Mouse (Mus musculus) embryonic facial prominence, embryonic 12.5 days (tissue): ENCODE results near the gene Rabep2. TPM values are rescaled to one million over a fixed set of nuclear protein-coding genes. Genes with fewer than 3 reads are reported as not detected.

Experiments
- ATAC-seq: fragments of 200-750 bp; cut with Nextera tagmentation; 2 replicates; pipeline ENCODE4 v1.8.0; 2017; ENCODE audit not compliant: insufficient number of reproducible peaks, insufficient read depth, low FRiP score, low TSS enrichment
- H3K27ac ChIP-seq: fragments of 300-500 bp; sonication (generic); 2 replicates; pipeline ENCODE4 v1.5.1; 2016; ENCODE audit warnings: mild to moderate bottlenecking
- H3K27me3 ChIP-seq: fragments of 300-500 bp; sonication (generic); 2 replicates; pipeline ENCODE4 v1.6.1; 2016; ENCODE audit warnings: mild to moderate bottlenecking, moderate library complexity
- H3K36me3 ChIP-seq: fragments of 300-500 bp; sonication (generic); 2 replicates; pipeline ENCODE4 v1.6.1; 2016; ENCODE audit warnings: mild to moderate bottlenecking
- H3K4me1 ChIP-seq: fragments of 300-500 bp; sonication (generic); 2 replicates; pipeline ENCODE4 v1.6.1; 2016
- H3K4me2 ChIP-seq: fragments of 300-500 bp; sonication (generic); replicated peaks from 2 replicates; pipeline ENCODE4 v1.6.1; 2016; ENCODE audit warnings: mild to moderate bottlenecking, moderate library complexity
- H3K4me3 ChIP-seq: fragments of 300-500 bp; sonication (generic); 2 replicates; pipeline ENCODE4 v1.5.1; 2016; ENCODE audit warnings: mild to moderate bottlenecking
- H3K9ac ChIP-seq: fragments of 300-500 bp; sonication (generic); 2 replicates; pipeline ENCODE4 v1.6.1; 2016; ENCODE audit warnings: mild to moderate bottlenecking, moderate library complexity
- H3K9me3 ChIP-seq: fragments of 300-500 bp; sonication (generic); 2 replicates; pipeline ENCODE4 v1.6.1; 2016; ENCODE audit warnings: mild to moderate bottlenecking, moderate library complexity
- WGBS: fragments of 180-500 bp; shearing (Covaris S2); methylation state at CpG from one replicate; pipeline ENCODE4 v1.1.7; 2016; 5-methylcytosine and 5-hydroxymethylcytosine counted together
- polyA plus RNA-seq: library from polyadenylated mRNA; unstranded; fragments of >200 nt; fragmentation: Nextera tagmentation; extraction: Ambion mirVana; gene quantifications from 2 replicates; pipeline ENCODE4 v1.2.1, GENCODE M21; 2016

Gene Rabep2
- polyA plus RNA-seq, 1 experiment from 2014 or later: 35.3 TPM

DNA sequence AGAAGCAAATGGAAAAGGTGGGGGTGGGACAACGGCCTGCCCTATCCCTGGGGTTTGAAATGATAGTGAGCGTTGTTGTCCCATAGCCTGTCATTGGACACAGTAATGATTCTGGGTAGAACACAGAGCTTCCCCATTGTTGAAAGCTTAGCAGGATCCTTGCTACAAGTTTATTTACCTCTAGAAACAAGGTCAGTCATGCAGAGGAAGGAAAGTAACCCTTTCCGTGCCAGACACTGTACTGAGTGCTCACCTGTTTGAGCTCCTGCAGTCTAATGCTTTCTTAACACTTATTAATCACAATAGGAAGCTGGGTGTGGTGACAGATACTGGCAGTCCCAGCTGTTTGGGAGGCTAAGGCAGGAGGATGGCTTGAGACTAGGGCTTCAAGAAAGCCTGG lies 7.2 kb downstream of the Rabep2 start:
- no peak overlapping the region for H3K4me3 ChIP-seq
- no peak overlapping the region for H3K9ac ChIP-seq
- H3K27ac ChIP-seq: no peak overlapping the region
- 77% methylated on average over 3 of the region's 3 CpGs for WGBS
- no peak for ATAC-seq
- peaks cover 25% of the 10 kb centered on the region for H3K36me3 ChIP-seq
- no peaks in the 10 kb centered on the region for H3K9me3 ChIP-seq
- no peak overlapping the region for H3K4me2 ChIP-seq
- H3K27me3 ChIP-seq: no peaks in the 10 kb centered on the region
- no peaks in the 10 kb centered on the region for H3K4me1 ChIP-seq

DNA sequence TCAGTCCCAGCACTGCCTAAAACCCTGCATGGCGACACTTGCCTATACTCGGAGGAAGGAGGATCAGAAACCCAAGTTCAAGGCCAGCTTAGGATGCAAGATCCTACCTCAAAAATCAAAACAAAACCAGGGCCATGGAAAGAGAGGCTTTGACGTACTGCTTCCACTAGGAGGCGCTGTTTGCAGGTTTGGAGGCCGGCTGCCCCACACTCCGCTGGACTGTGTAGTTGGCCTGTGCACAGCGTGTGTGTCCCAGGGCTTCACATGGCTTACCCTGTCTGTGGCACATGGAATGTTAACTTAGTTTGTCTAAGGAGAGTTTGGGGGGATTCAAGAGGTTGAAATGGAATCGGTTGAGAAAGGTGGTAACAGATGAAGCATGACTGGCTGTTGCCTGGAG lies 8.3 kb downstream of the Rabep2 start:
- no peak for ATAC-seq
- no peak overlapping the region for H3K27ac ChIP-seq
- peaks cover 32% of the 10 kb centered on the region for H3K36me3 ChIP-seq
- H3K27me3 ChIP-seq: no peaks in the 10 kb centered on the region
- 21% methylated on average over 8 of the region's 8 CpGs for WGBS
- no peaks in the 10 kb centered on the region for H3K9me3 ChIP-seq
- H3K4me1 ChIP-seq: no peaks in the 10 kb centered on the region
- H3K4me2 ChIP-seq: no peak overlapping the region
- H3K4me3 ChIP-seq: no peak overlapping the region
- H3K9ac ChIP-seq: no peak overlapping the region

DNA sequence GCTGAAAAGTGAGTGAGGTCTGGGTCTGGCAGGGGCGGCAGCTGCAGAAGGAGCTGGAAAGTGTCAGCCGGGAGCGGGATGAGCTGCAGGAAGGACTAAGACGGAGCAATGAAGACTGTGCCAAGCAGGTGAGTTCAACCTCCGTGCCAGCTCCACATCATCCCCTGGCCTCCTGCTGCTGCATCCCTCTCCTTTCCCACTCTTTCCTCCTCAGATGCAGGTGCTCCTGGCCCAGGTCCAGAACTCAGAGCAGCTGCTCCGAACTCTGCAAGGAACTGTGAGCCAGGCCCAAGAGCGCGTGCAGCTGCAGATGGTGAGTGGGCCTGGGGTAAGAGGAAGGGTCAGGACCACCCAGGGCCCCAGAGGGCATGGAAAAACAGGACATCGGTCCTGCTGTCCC lies 11.6 kb downstream of the Rabep2 start:
- no peaks in the 10 kb centered on the region for H3K4me1 ChIP-seq
- no peak overlapping the region for H3K27ac ChIP-seq
- H3K9ac ChIP-seq: no peak overlapping the region
- no peaks in the 10 kb centered on the region for H3K27me3 ChIP-seq
- H3K9me3 ChIP-seq: no peaks in the 10 kb centered on the region
- WGBS: 81% methylated on average over 9 of the region's 9 CpGs
- peaks cover 47% of the 10 kb centered on the region for H3K36me3 ChIP-seq
- ATAC-seq: no peak
- no peak overlapping the region for H3K4me3 ChIP-seq
- no peak overlapping the region for H3K4me2 ChIP-seq

DNA sequence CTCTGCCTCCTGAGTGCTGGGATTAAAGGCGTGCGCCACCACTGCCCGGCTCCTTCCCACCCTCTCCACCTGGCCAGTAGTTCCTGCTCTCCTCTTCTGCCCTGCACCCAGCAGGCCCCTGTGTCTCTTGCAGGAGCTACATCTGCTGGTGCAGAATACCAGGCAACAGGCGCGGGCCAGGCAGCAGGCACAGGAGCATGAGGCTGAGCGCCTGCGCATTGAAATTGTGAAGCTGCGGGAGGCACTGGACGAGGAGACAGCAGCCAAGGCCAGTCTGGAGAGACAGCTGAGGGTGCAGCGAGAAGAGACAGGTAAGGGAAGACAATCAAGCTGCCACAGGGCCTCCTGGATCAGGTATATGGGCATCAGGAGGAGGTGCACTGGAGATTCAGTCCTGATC lies 15.4 kb downstream of the Rabep2 start:
- H3K4me3 ChIP-seq: no peak overlapping the region
- no peaks in the 10 kb centered on the region for H3K27me3 ChIP-seq
- no peak overlapping the region for H3K4me2 ChIP-seq
- H3K4me1 ChIP-seq: no peaks in the 10 kb centered on the region
- no peaks in the 10 kb centered on the region for H3K9me3 ChIP-seq
- 93% methylated on average over 10 of the region's 10 CpGs for WGBS
- H3K9ac ChIP-seq: no peak overlapping the region
- ATAC-seq: no peak
- H3K36me3 ChIP-seq: peaks cover 63% of the 10 kb centered on the region
- H3K27ac ChIP-seq: no peak overlapping the region

DNA sequence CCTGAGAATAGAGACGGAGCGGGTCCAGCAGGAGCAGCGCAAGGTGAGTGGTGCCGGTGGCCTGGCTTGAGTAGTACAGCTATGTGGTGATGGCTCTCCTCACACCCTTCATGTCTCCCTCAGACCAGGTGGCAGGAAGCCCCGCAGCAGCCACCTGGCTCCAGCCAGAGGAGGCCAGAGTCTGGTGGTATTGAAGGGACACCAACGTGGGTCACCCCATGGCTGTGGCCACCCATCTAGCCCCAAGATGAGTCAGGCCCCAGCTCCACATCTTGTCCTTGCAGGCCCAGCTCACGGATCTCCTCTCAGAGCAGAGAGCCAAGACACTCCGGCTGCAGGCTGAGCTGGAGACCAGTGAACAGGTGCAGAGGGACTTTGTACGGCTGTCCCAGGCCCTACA lies 16.0 kb downstream of the Rabep2 start:
- H3K27me3 ChIP-seq: no peaks in the 10 kb centered on the region
- no peak overlapping the region for H3K9ac ChIP-seq
- peak; percentile 24; the same call in 1 of the 2 replicates for ATAC-seq
- no peak overlapping the region for H3K4me3 ChIP-seq
- WGBS: 90% methylated on average over 9 of the region's 9 CpGs
- H3K4me2 ChIP-seq: no peak overlapping the region
- no peak overlapping the region for H3K27ac ChIP-seq
- H3K9me3 ChIP-seq: no peaks in the 10 kb centered on the region
- peaks cover 63% of the 10 kb centered on the region for H3K36me3 ChIP-seq
- H3K4me1 ChIP-seq: no peaks in the 10 kb centered on the region

DNA sequence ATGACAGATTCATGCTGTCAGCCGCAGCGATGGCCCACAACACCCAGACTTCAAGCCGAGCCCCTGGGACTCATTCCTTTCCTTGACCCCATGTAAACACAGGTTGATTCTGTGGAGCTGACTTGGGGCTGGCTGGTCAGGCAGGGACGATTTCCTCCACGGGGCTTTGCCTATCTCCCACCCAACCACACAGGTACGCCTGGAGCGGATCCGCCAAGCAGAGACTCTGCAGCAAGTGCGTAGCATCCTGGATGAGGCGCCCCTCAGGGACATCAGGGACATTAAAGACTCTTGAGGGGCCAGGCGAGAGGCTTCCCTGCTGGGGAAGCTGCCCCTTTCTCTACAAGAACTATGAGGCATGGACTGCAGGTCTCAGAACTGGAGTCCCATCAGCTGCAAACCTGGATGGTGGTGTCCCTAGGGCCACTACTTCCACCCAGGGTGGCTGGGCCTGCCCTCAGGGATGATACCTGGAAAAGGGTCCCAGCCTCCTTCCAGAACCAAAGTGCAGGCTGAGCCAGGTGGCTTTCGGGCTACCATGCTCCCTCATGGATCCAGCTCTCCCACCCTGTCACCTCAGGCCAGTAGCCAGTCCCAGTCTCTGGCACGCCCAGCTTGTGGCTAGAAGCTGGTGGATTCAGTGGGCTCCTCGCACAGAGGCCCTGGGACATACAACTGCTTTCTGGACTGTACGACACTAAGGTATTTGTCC lies 16.7 kb downstream of the Rabep2 start:
- Histone ChIP-seq H3K4me3 (no peak overlapping the region), H3K4me2 (no peak overlapping the region), H3K9me3 (no peaks in the 10 kb centered on the region), H3K9ac (no peak overlapping the region), H3K4me1 (no peaks in the 10 kb centered on the region), H3K36me3 (peaks cover 59% of the 10 kb centered on the region), H3K27ac (no peak overlapping the region), H3K27me3 (no peaks in the 10 kb centered on the region)
- no peak for ATAC-seq
- WGBS: 93% methylated on average over 15 of the region's 15 CpGs

DNA sequence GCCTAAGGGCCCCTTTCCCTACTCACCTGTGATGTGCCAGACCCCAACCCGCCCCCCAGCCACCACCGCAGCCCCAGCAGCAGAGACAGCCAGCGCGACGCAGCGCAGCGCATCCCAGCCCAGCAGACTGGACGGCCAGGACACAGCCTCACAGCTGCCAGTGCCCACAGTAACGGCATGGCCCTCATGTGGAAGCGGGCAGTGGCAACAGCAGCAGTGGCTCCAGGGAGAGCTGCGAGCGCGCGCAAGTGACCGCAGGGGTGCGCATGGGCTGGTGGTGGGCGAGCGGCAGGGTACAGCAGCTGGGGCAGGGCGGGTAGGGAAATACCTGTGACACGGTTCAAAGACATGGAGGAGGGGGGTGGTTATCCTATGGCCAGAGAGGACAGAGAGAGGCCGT lies 17.7 kb downstream of the Rabep2 start:
- H3K4me2 ChIP-seq: no peak overlapping the region
- WGBS: 91% methylated on average over 21 of the region's 21 CpGs
- no peak overlapping the region for H3K9ac ChIP-seq
- H3K27me3 ChIP-seq: no peaks in the 10 kb centered on the region
- no peaks in the 10 kb centered on the region for H3K4me1 ChIP-seq
- H3K36me3 ChIP-seq: peaks cover 56% of the 10 kb centered on the region
- H3K27ac ChIP-seq: no peak overlapping the region
- H3K4me3 ChIP-seq: no peak overlapping the region
- no peak for ATAC-seq
- no peaks in the 10 kb centered on the region for H3K9me3 ChIP-seq

DNA sequence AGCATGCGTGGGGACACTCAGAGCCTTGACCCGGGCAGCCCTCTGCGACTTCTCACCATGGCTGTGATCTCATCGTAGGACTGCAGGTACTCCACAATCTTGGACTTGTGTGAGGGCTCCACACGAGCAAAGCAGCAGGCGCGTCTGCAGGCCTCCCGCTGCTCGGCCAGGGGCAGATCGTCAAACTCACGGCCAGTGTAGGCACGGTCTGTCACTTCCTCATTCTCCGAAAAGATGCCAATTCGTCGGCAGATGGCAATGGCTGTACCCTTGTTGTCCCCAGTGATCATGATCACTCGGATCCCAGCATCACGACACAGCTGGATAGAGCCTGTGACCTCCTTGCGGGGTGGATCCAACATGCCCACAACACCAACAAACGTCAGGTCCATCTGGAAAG lies 19.9 kb downstream of the Rabep2 start:
- 91% methylated on average over 19 of the region's 19 CpGs for WGBS
- Histone ChIP-seq H3K4me2 (no peak overlapping the region), H3K4me3 (no peak overlapping the region), H3K27ac (no peak overlapping the region), H3K9me3 (no peaks in the 10 kb centered on the region), H3K4me1 (no peaks in the 10 kb centered on the region), H3K27me3 (no peaks in the 10 kb centered on the region), H3K36me3 (peaks cover 44% of the 10 kb centered on the region), H3K9ac (no peak overlapping the region)
- ATAC-seq: no peak

DNA sequence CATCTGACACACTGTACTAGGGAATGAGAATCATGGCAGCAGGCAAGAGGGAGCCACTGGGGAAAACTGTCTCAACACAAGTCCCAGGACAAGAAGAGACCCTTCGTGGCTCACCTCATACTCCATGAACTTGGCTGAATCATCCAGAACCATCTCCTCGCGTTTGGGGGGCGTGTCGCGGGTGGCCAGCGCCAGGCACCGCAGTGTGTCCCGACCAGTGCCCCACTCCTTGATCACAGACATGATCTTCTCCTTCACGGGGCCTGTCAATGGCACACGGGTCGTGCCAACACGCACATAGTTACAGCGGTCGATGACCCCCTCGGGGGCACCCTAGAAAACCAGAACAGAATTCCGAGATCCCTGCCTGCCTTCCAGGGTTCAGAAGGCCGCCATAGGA lies 21.4 kb downstream of the Rabep2 start:
- no peaks in the 10 kb centered on the region for H3K27me3 ChIP-seq
- no peaks in the 10 kb centered on the region for H3K9me3 ChIP-seq
- 89% methylated on average over 18 of the region's 18 CpGs for WGBS
- H3K4me2 ChIP-seq: no peak overlapping the region
- no peak overlapping the region for H3K9ac ChIP-seq
- peaks cover 33% of the 10 kb centered on the region for H3K36me3 ChIP-seq
- H3K4me1 ChIP-seq: no peaks in the 10 kb centered on the region
- H3K4me3 ChIP-seq: no peak overlapping the region
- H3K27ac ChIP-seq: no peak overlapping the region
- no peak for ATAC-seq

DNA sequence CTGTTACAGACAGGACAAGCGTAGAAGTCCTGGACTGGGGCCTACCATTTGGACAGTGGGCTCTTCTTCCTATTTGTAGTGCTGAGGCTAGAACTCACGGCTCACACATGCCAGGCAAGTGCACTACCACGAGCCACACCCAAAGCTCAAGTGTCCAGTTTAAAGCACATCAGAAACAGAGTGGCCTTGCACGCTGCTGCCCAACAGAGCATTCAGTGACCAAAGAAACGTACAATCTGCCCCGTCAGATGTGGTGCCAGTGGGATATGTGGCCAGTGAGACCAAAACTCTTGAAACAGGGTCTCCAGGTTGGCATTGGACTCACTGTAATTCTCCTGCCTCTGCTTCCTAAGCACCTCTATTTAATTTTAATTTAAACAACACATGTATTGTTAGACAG lies 22.1 kb downstream of the Rabep2 start:
- H3K4me2 ChIP-seq: no peak overlapping the region
- H3K9ac ChIP-seq: no peak overlapping the region
- no peak overlapping the region for H3K4me3 ChIP-seq
- no peaks in the 10 kb centered on the region for H3K4me1 ChIP-seq
- ATAC-seq: no peak
- WGBS: 84% methylated on average over 6 of the region's 6 CpGs
- H3K36me3 ChIP-seq: peaks cover 26% of the 10 kb centered on the region
- no peaks in the 10 kb centered on the region for H3K27me3 ChIP-seq
- no peak overlapping the region for H3K27ac ChIP-seq
- no peaks in the 10 kb centered on the region for H3K9me3 ChIP-seq

DNA sequence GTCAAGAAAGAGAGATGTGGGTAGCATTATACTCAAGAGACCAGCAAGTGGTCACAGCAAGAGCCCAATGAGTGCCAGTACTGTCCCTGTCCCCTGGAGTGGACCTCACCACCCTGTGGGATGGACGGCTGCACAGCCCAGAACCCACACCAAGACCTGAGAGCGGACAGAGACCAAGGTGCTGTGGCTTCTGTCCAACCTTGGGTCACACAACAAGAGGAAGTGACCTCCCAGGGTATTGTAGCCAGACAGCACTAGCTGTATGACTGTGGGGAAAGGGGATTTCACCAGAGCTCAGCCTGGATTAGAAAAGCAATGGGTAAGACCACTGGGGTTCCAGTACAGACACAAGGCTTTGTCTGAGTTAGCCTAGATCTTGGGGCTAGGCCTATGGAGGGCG lies 23.7 kb downstream of the Rabep2 start:
- no peak overlapping the region for H3K27ac ChIP-seq
- H3K9ac ChIP-seq: no peak overlapping the region
- no peaks in the 10 kb centered on the region for H3K4me1 ChIP-seq
- ATAC-seq: no peak
- H3K4me2 ChIP-seq: no peak overlapping the region
- H3K4me3 ChIP-seq: no peak overlapping the region
- no peaks in the 10 kb centered on the region for H3K9me3 ChIP-seq
- WGBS: 86% methylated on average over 3 of the region's 3 CpGs
- no peaks in the 10 kb centered on the region for H3K27me3 ChIP-seq
- peaks cover 12% of the 10 kb centered on the region for H3K36me3 ChIP-seq

DNA sequence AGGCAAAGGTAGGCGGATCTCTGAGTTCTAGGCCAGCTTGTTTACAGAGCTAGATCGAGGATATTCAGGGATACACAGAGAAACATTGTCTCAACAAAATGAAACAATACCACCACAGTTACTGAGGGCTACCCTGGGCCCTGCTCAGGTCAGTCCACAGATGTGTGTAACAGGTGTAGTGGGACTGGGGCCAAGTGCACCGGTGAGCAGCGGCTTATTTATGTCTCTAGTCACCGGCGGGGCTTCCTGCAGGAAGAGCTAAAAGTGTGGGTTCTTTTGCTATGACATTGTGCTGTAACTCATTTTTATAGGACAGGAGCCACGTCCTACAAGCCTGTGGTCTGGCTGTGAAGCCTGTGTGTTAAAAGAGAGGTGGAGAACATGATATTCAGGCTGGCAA lies 25.3 kb downstream of the Rabep2 start:
- no peak overlapping the region for H3K9ac ChIP-seq
- H3K4me1 ChIP-seq: no peaks in the 10 kb centered on the region
- 0 out of 2 replicates have a peak, but pooled peaks cover under 1% of the 10 kb centered on the region for H3K36me3 ChIP-seq
- WGBS: 81% methylated on average over 7 of the region's 7 CpGs
- no peaks in the 10 kb centered on the region for H3K9me3 ChIP-seq
- H3K27me3 ChIP-seq: no peaks in the 10 kb centered on the region
- no peak overlapping the region for H3K27ac ChIP-seq
- no peak for ATAC-seq
- H3K4me3 ChIP-seq: no peak overlapping the region
- no peak overlapping the region for H3K4me2 ChIP-seq

DNA sequence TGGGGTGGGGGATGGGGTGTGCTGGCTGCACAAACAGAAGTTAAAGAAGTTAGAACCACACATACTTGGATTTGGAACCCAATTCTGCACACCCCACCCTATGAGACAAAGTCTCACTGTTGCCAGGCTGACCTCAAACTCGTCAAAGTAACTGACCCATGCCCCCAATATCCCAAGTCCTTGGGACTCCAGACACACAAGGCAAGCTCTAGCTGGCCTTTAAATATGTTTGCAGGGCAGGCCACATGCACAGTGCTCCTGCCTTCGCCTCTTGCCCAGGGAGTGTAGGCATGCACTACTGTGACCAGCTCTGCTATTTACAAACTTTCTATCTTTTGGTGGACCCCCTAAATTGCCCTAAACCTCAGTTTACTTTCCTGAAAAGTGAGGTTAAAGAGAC lies 26.7 kb downstream of the Rabep2 start:
- Histone ChIP-seq H3K27ac (no peak overlapping the region), H3K27me3 (no peaks in the 10 kb centered on the region), H3K9me3 (no peaks in the 10 kb centered on the region), H3K9ac (no peak overlapping the region), H3K36me3 (no peaks in the 10 kb centered on the region), H3K4me2 (no peak overlapping the region), H3K4me3 (no peak overlapping the region), H3K4me1 (no peaks in the 10 kb centered on the region)
- ATAC-seq: no peak
- WGBS: 78% methylated on average over 2 of the region's 2 CpGs
